Mouse (Mus musculus) brain, adult 10 weeks (tissue): ENCODE measurements around the gene Clpsl2. TPM values are rescaled to one million over a fixed set of nuclear protein-coding genes. Genes with fewer than 3 reads are reported as not detected.

Experiments used
- polyA plus RNA-seq: library from polyadenylated mRNA; stranded (reverse); fragments of 350-450 nt; fragmentation: Illumina TruSeq; extraction: RNeasy Lipid Tissue Mini Kit (QIAGEN cat#74804); gene quantifications from one replicate; pipeline ENCODE4 v1.2.3, GENCODE M21; 2015; ENCODE audit warnings: low read depth, low replicate concordance

The Clpsl2 gene
- polyA plus RNA-seq: not detected

DNA sequence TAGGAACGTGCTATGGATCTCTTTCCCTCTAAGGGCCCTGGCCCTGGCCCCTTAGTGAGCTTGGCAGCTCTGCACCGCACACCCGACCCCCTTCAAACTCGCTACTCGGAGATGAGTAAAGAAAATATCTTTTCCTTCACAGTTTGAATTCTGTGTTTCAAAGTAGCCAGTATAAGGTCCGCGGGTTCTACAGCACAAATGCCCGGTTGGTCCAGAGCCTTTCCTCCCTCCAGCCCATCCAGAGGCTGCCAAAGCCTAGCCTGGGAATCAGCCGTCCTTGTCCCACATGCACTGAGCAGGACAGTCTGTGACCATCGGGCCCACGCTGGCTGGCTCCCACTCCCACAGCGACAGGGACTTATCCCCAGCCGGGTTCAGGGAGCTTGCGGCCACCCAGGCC, at the start of gene Clpsl2:
TSS of gene Clpsl2 (plus strand) at position 301 of the 400 bp plus-strand sequence.

DNA sequence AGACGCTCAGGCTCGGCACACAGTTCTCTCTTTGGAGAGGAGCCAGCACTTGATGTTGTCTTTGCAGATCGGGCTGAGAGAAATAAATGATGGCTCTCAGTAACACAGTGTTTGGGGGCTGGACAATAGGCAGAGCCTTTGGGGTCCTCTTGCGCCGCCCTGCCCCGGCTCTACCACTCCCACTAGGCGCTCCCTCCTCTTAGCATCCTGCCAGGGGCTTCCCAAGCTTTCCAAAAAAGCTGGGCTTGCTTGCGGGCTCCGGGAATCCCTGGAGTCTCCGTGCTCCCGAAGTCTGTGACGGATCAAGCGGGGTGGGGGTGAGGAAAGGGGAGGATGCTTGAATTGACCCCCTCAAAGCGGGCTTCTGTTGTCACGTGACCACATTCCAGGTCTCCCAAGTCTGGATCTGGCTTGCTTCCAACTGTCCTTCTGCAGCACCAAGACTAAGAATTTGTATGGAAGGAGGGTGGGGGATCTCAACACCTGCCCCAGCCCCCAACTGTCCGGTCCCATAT, 31.7 kb upstream of the Clpsl2 start, which contains the start of gene Fkbp5:
TSS of gene Fkbp5 (minus strand) at position 87 of the 515 bp plus-strand sequence.

DNA sequence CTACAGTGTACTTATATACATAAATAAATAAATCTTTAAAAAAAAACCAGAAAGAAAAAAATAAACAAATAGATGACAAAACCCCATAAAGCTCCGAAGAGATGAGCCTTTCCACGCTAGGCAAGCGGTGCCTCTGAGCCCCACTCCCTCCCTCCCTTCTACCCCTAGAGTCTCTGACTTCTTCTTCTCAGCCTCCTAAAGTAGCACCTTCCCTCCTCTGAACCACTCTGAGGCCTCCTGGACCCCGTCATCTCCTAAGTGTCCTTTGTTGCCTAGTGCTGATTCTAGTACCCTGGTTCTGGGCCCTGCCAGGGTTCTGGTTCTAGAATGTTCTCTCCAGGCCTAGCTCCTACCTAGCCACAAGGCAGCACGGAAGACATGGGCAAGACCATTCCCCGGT, 18.7 kb upstream of the Clpsl2 start, which contains the start of gene Armc12:
TSS of gene Armc12 (plus strand) at position 301 of the 400 bp plus-strand sequence.

DNA sequence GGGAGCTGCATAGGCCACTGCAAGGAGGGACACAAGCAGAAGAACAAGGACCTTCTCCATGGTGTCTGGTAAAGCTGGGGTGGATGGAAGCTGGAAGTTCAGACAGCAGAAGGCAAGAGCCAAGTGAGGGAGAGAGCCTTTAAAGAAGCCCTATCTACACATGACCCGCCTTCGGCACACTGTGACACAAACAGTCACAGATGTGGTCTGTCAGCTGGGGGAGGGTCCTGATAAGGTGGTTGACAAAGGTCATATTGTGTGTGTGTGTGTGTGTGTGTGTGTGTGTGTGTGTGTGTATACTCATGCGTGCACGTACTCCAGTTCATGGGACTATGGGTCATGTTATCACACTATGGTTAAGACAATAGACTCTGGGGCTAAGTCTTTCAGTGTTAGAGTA, 11.4 kb downstream of the Clpsl2 start, which contains the start of gene Clps:
TSS of gene Clps (minus strand) at position 169 of the 400 bp plus-strand sequence.

DNA sequence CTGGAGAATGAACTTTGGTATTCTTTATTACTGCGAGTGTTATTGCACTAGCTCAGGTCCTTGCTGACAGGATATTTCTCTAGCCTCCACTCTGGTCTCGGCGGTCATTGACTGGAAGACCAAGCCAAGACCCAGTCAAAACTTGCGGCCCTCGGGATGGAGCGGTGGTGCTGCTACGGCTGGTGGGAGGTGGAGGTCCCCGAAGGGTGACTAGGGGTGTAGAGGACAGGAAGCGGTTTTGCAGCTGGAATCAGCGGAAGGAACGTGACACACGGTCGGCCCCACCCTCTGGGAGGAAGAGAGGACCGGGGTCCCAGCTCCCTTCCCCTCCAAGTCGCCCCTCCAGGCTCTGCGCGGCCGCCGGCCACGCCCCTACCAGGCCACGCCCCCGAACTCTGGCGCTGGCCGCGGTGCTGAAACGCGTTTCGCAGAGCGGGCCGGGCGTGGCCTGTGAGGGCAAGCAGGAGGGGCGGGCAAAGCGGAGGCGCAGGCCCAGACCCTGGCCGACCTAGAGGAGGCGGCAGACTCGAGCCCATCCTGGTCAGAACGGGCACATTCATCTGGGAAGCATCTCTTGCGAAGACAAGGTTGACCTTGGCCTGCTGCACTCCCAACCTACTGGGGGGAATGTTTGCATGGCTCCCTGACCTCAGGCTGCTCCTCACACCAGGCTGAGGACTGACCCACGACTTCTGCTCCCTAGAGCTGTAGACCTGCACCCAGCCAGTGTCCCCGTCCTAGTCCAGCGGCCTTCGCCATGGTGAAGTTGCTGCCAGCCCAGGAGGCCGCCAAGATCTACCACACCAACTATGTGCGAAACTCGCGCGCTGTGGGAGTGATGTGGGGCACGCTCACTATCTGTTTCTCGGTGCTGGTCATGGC, 26.3 kb downstream of the Clpsl2 start, which contains the start of gene Lhfpl5:
TSS of gene Lhfpl5 (plus strand) at position 398 of the 882 bp plus-strand sequence.

Other genes starting within 250 kb of the Clpsl2 start
- 21.7 TPM for gene Fance, start 235.9 kb upstream of the Clpsl2 start, polyA plus RNA-seq
- 605 TPM for gene Rpl10a, start 220.9 kb upstream of the Clpsl2 start, polyA plus RNA-seq
- gene Tead3, start 198.6 kb upstream of the Clpsl2 start, polyA plus RNA-seq: 1.9 TPM
- not detected for gene Tulp1, start 184.2 kb upstream of the Clpsl2 start, polyA plus RNA-seq
- 18.4 TPM for gene Fkbp5, start 31.9 kb upstream of the Clpsl2 start, polyA plus RNA-seq
- gene Armc12, start 18.6 kb upstream of the Clpsl2 start, polyA plus RNA-seq: not detected
- not detected for gene Clps, start 11.4 kb downstream of the Clpsl2 start, polyA plus RNA-seq
- gene Lhfpl5, start 26.2 kb downstream of the Clpsl2 start, polyA plus RNA-seq: 5.4 TPM
- gene Srpk1, start 73.3 kb downstream of the Clpsl2 start, polyA plus RNA-seq: 63.2 TPM
- gene Slc26a8, start 140.8 kb downstream of the Clpsl2 start, polyA plus RNA-seq: 5.1 TPM
- gene Mapk14, start 141.9 kb downstream of the Clpsl2 start, polyA plus RNA-seq: 74.2 TPM
- 1.5 TPM for gene AC170998.1, start 176.7 kb downstream of the Clpsl2 start, polyA plus RNA-seq
- 0.76 TPM for gene Mapk13, start 219.9 kb downstream of the Clpsl2 start, polyA plus RNA-seq